14 mouse cellular contexts compared by ENCODE assay signal in the genomic region with DNA sequence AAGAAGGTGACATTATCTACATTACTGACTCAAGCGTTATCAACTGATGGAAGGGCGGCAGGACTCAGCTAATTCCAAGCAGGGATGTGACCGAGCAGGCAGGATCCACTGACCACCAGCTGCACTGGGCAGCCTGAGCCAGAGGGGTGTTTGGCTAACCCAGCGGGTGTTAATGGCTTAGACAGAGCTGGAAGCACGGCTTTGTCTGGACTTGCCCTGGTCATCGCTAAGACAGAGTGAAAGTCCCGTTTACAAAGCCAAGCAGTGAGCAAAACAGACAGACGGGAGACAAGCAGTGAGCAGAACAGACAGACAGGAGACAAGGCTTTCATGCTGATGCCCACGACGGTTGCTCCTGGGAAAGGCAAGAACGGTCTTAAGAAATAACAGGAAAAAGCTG. TPM values are rescaled to one million over a fixed set of nuclear protein-coding genes. Genes with fewer than 3 reads are reported as not detected.
A peak's percentile ranks its signal among the peaks of the same experiment; 100 is the strongest.
DNase-seq lines count a peak whose midpoint lies in the region; ATAC-seq and TF ChIP-seq lines count a peak whose summit lies in the region.
"Had no signal": no experiment of that assay in that cellular context is flagged by ENCODE, and none has a peak within 500 bp of the region (broad histone marks: within the 10 kb centered on the region; RNA-seq: fewer than 3 reads in every experiment).

No protein-coding gene starts in this region.

- peaks cover 6% of the 10 kb centered on the region; the same call in 1 of the 2 replicates for H3K4me1 ChIP-seq in kidney, embryonic 15.5 days
- no peaks in the 10 kb centered on the region for H3K4me1 ChIP-seq in kidney, adult 2 months (ENCODE audit: control insufficient read depth, insufficient read depth, low read length)
- peaks cover 10% of the 10 kb centered on the region; the same call in 1 of the 2 replicates for H3K4me1 ChIP-seq in hindbrain, embryonic 13.5 days (replicated peaks)
- H3K4me1 ChIP-seq in neural tube, embryonic 15.5 days: peaks cover 11% of the 10 kb centered on the region
- H3K4me1 ChIP-seq: liver, embryonic 15.5 days had no signal

- ATAC-seq in kidney, embryonic 15.5 days (replicated peaks; ENCODE audit: low FRiP score): no peak
- ATAC-seq in hindbrain, embryonic 13.5 days (ENCODE audit: low FRiP score): no peak
- no peak for ATAC-seq in neural tube, embryonic 15.5 days (ENCODE audit: low FRiP score)

- no peaks in the 10 kb centered on the region for H3K36me3 ChIP-seq in kidney, embryonic 15.5 days
- H3K36me3 ChIP-seq in kidney, adult 2 months (ENCODE audit: control insufficient read depth, insufficient read depth, low read length): no peaks in the 10 kb centered on the region
- H3K36me3 ChIP-seq in hindbrain, embryonic 13.5 days: no peaks in the 10 kb centered on the region
- H3K36me3 ChIP-seq in neural tube, embryonic 15.5 days: no peaks in the 10 kb centered on the region
- H3K36me3 ChIP-seq: G1E; liver, embryonic 15.5 days had no signal

- no peak for DNase-seq in kidney, adult 2 months
- peak; percentile 66 for DNase-seq in embryo, embryonic 10.5 days (ENCODE audit: low spot score)
- DNase-seq in lung, adult 18-20 months: no peak
- no peak for DNase-seq in ovary, postnatal 36 days (ENCODE audit: low spot score)
- DNase-seq: adrenal gland, postnatal 14 days; cerebellum, postnatal 14 days; thymus, adult 2 months had no signal

- 9% methylated on average over 11 of the region's 11 CpGs for WGBS in kidney, embryonic 15.5 days
- 30% methylated on average over 11 of the region's 11 CpGs for WGBS in kidney, adult 2 months
- 8% methylated on average over 11 of the region's 11 CpGs for WGBS in hindbrain, embryonic 13.5 days
- 7% methylated on average over 11 of the region's 11 CpGs for WGBS in neural tube, embryonic 15.5 days

- no peak for TF ChIP-seq CTCF in kidney, adult 2 months (conservative IDR thresholded peaks at IDR 0.05; ENCODE audit: insufficient read depth, insufficient read length, low read depth, low read length)

- no peak overlapping the region for H3K27ac ChIP-seq in kidney, embryonic 15.5 days
- no peak overlapping the region for H3K27ac ChIP-seq in kidney, adult 2 months (ENCODE audit: insufficient read depth, low read depth, low read length)
- H3K27ac ChIP-seq in hindbrain, embryonic 13.5 days: no peak overlapping the region
- no peak overlapping the region for H3K27ac ChIP-seq in neural tube, embryonic 15.5 days (replicated peaks)
- H3K27ac ChIP-seq: liver, embryonic 15.5 days had no signal

- no peaks in the 10 kb centered on the region; the same call in 1 of the 2 replicates for H3K27me3 ChIP-seq in kidney, embryonic 15.5 days
- no peaks in the 10 kb centered on the region for H3K27me3 ChIP-seq in kidney, adult 2 months (replicated peaks; ENCODE audit: control insufficient read depth, insufficient read depth, low read length)
- 0 out of 2 replicates have a peak, but pooled peaks cover 7% of the 10 kb centered on the region for H3K27me3 ChIP-seq in hindbrain, embryonic 13.5 days
- H3K27me3 ChIP-seq in neural tube, embryonic 15.5 days (replicated peaks): no peaks in the 10 kb centered on the region

- H3K4me2 ChIP-seq in kidney, embryonic 15.5 days: peak overlapping the region; percentile 2; the same call in 1 of the 2 replicates
- no peak overlapping the region for H3K4me2 ChIP-seq in hindbrain, embryonic 13.5 days
- 0 out of 2 replicates have a peak overlapping the region, but pooled peaks have one; percentile 4 for H3K4me2 ChIP-seq in neural tube, embryonic 15.5 days
- H3K4me2 ChIP-seq: liver, embryonic 15.5 days had no signal

- no peak for TF ChIP-seq POLR2A in kidney, adult 2 months (IDR thresholded peaks at IDR 0.05; ENCODE audit: low read depth, low read length)

- H3K4me3 ChIP-seq in kidney, embryonic 15.5 days (replicated peaks): no peak overlapping the region
- no peak overlapping the region for H3K4me3 ChIP-seq in kidney, adult 2 months (ENCODE audit: insufficient read depth, low read depth, low read length)
- H3K4me3 ChIP-seq in hindbrain, embryonic 13.5 days: no peak overlapping the region
- H3K4me3 ChIP-seq in neural tube, embryonic 15.5 days (replicated peaks): no peak overlapping the region
- H3K4me3 ChIP-seq: liver, embryonic 15.5 days; myocyte had no signal

- no peaks in the 10 kb centered on the region for H3K9me3 ChIP-seq in kidney, embryonic 15.5 days (replicated peaks)
- no peaks in the 10 kb centered on the region for H3K9me3 ChIP-seq in hindbrain, embryonic 13.5 days
- no peaks in the 10 kb centered on the region for H3K9me3 ChIP-seq in neural tube, embryonic 15.5 days (replicated peaks)
- H3K9me3 ChIP-seq: G1E; liver, embryonic 15.5 days had no signal

- H3K9ac ChIP-seq in kidney, embryonic 15.5 days: no peak overlapping the region
- H3K9ac ChIP-seq in hindbrain, embryonic 13.5 days: peak overlapping the region; percentile 6; the same call in 1 of the 2 replicates
- peak overlapping the region; percentile 8; the same call in 1 of the 2 replicates for H3K9ac ChIP-seq in neural tube, embryonic 15.5 days (replicated peaks)
- H3K9ac ChIP-seq: liver, embryonic 15.5 days had no signal

RNA-seq across cellular contexts. Expression of a gene that starts 4.2 kb away (rescaled TPM):
- not detected in 2 replicates for polyA plus RNA-seq in kidney, embryonic 15.5 days (2015; fragmentation: Nextera tagmentation; extraction: Ambion mirVana)
- polyA plus RNA-seq in kidney, adult 2 months (2012; rRNA removed): 0.11 and 0.20 TPM in 2 replicates
- 21.8 and 26.3 TPM in 2 replicates for polyA plus RNA-seq in hindbrain, embryonic 13.5 days (2015; fragmentation: Nextera tagmentation; extraction: Ambion mirVana)
- 7.7 and 9.0 TPM in 2 replicates for polyA plus RNA-seq in neural tube, embryonic 15.5 days (2015; fragmentation: Nextera tagmentation; extraction: Ambion mirVana)
- polyA plus RNA-seq: G1E; heart, embryonic 16.5 days; liver, embryonic 15.5 days; myocyte had no signal
